Mouse (Mus musculus) hindbrain, postnatal 0 days (tissue): ENCODE measurements at regions not wholly inside any gene's neighbourhood (a gene's known extent, or its start where the extent isn't known, plus 50 kb on each side); places are given as distances from the start of the nearest gene placed in this dataset.
"Not testable (repeated sequence)": the region's sequence is repeated elsewhere in the genome, so short reads cannot be mapped to it uniquely, and the experiment has no call there.

ENCODE experiments used
- ATAC-seq: fragments of 200-750 bp; cut with Nextera tagmentation; 2 replicates; pipeline ENCODE4 v1.8.0; 2017; ENCODE audit warnings: mild to moderate bottlenecking, moderate TSS enrichment, moderate library complexity
- DNase-seq: peaks from one replicate; pipeline ENCODE4 v3.0.0-alpha.2; 2015; ENCODE audit warnings: low spot score
- H3K27ac ChIP-seq: fragments of 300-500 bp; sonication (generic); 2 replicates; pipeline ENCODE4 v1.5.1; 2014; ENCODE audit warnings: mild to moderate bottlenecking
- H3K27me3 ChIP-seq: fragments of 300-500 bp; sonication (generic); 2 replicates; pipeline ENCODE4 v1.6.1; 2014; ENCODE audit warnings: low read length, mixed read lengths; ENCODE audit not compliant: insufficient read depth
- H3K36me3 ChIP-seq: fragments of 300-500 bp; sonication (generic); 2 replicates; pipeline ENCODE4 v1.6.1; 2014; ENCODE audit warnings: low read length, mixed read lengths; ENCODE audit not compliant: insufficient read depth
- H3K4me1 ChIP-seq: fragments of 300-500 bp; sonication (generic); 2 replicates; pipeline ENCODE4 v1.6.1; 2014; ENCODE audit warnings: antibody characterized with exemption, low read length, mixed read lengths; ENCODE audit not compliant: insufficient read depth
- H3K4me2 ChIP-seq: fragments of 300-500 bp; sonication (generic); 2 replicates; pipeline ENCODE4 v1.6.1; 2014; ENCODE audit warnings: low read depth, mild to moderate bottlenecking, low read length, moderate library complexity, mixed read lengths
- H3K4me3 ChIP-seq: fragments of 300-500 bp; sonication (generic); 2 replicates; pipeline ENCODE4 v1.5.1; 2014; ENCODE audit warnings: low read length
- H3K9ac ChIP-seq: fragments of 300-500 bp; sonication (generic); replicated peaks from 2 replicates; pipeline ENCODE4 v1.6.1; 2014; ENCODE audit warnings: mild to moderate bottlenecking, low read length, moderate library complexity, mixed read lengths
- H3K9me3 ChIP-seq: fragments of 300-500 bp; sonication (generic); 2 replicates; pipeline ENCODE4 v1.6.1; 2016; ENCODE audit warnings: low read length, mixed read lengths
- CTCF ChIP-seq: IDR thresholded peaks from 2 replicates; pipeline ENCODE4 v1.5.1; 2016; ENCODE audit warnings: antibody characterized with exemption, control low read depth, low read depth
- WGBS: fragments of 180-500 bp; shearing (Covaris S2); extraction: QIAGEN DNeasy Blood & Tissue Kit; methylation state at CpG from one replicate; pipeline ENCODE4 v1.1.7; 2014; 5-methylcytosine and 5-hydroxymethylcytosine counted together

DNA sequence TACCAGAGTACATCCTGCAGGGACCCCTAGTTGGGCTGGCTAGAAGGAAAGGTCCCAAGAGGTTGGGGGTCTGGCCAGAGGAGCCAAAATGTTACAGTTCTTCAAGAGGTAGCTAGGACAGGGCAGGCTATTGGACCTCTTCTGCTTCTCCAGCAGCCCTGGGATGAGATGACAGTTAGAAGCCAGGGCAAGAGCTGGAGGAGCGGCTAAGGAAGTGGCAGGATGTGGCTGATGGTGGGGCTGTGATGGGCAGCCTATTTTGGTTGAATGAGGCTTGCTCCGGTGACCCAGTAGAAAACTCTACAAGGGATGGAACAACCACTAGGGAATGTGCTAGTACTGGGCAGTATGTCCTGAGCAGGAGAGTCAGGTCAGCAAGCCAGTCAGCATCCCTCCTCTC lies 82.8 kb downstream of the Ddx11 start:
- TF ChIP-seq CTCF, result no peak
- Histone ChIP-seq H3K27me3 (no peaks in the 10 kb centered on the region), H3K9ac (no peak overlapping the region), H3K9me3 (no peaks in the 10 kb centered on the region), H3K36me3 (no peaks in the 10 kb centered on the region), H3K4me2 (no peak overlapping the region), H3K4me1 (no peaks in the 10 kb centered on the region), H3K27ac (no peak overlapping the region), H3K4me3 (no peak overlapping the region)
- 90% methylated on average over 2 of the region's 2 CpGs for WGBS
- DNase-seq (no peak), ATAC-seq (no peak)

DNA sequence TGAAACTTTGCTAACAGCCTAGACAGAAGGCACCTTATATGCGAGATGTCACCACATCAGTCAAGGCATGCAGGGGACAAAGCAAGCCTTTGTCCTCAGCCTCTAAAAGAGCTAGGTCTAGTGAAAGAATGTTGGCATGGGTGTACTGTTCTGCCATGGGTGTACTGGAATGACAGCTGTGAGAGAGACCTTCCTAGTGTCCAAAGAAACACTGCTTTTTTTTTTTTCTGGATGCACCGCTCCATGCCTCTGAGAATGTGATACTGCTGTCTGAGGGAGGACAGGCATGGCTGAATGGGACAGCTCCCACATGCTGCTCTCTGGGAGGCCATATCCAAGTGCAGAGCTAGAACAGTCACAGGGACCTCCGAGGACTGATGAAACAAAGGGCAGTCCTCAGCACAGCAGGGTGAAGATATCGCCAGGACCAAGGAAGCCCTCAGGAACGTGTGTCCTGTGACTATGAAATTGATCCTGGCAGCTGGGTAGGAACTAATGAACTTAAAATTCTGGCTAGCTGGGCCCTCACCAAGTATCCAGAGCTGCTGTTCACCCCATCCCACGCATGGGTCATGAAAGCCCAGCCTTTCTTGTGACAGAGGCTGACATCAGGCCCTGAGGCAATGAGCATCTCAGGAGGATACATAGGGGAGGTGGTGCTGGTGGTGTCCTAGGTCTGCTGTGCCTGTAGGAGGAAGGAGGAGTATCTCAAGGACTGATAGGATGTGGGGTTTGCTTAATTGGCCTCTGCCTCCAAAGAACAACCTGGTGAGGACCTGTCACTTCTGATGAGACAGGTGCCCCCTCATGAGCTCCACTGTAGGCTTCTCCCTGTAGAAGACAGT lies 84.6 kb downstream of the Ddx11 start:
- whole genome bisulfite sequencing, result 56% methylated on average over 6 of the region's 6 CpGs

GRCm38 (mm10) chr17:66208803-66209515 lies 85.6 kb downstream of the Ddx11 start:
- H3K4me2 ChIP-seq, H3K9ac ChIP-seq, H3K36me3 ChIP-seq, H3K4me1 ChIP-seq, H3K4me3 ChIP-seq, H3K27ac ChIP-seq, H3K9me3 ChIP-seq, H3K27me3 ChIP-seq, DNase-seq: not testable (repeated sequence)
- TF ChIP-seq CTCF, result 0 out of 2 replicates have a peak, but pooled peaks have one; percentile 34
- 51% methylated on average over 3 of the region's 6 CpGs for WGBS
- ATAC-seq, result peak; percentile 89

More for the DNA sequence above, 84.6 kb downstream of the Ddx11 start:
- DNase-seq, H3K9ac ChIP-seq, H3K36me3 ChIP-seq, ATAC-seq, H3K4me2 ChIP-seq, H3K4me1 ChIP-seq, H3K27ac ChIP-seq, H3K4me3 ChIP-seq, H3K27me3 ChIP-seq, H3K9me3 ChIP-seq: not testable (repeated sequence)

DNA sequence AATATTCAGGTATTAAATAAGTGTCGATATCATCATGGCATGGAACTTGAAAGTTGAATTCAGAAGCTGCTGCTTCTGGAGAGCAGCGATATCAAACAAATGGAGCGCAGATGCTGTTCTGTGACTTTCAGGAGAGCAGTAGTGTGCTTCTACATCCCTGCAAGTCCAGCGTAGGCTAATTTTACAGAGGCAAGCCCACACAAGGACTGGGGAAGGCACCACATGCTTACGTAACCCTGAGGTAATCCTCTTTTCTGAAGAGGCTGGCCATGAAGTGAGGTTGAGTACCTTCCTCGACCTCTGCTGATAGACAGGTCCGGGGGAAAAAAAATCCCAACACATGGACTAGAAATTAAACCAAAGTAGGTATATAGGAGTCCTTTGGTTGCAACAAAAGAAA lies 88.2 kb downstream of the Ddx11 start:
- Histone ChIP-seq H3K9ac (no peak overlapping the region), H3K27ac (no peak overlapping the region), H3K36me3 (no peaks in the 10 kb centered on the region), H3K4me3 (no peak overlapping the region), H3K9me3 (no peaks in the 10 kb centered on the region), H3K4me2 (no peak overlapping the region), H3K4me1 (no peaks in the 10 kb centered on the region), H3K27me3 (no peaks in the 10 kb centered on the region)
- ATAC-seq (no peak), DNase-seq (no peak)
- no peak for TF ChIP-seq CTCF
- 90% methylated on average over 7 of the region's 7 CpGs for WGBS

DNA sequence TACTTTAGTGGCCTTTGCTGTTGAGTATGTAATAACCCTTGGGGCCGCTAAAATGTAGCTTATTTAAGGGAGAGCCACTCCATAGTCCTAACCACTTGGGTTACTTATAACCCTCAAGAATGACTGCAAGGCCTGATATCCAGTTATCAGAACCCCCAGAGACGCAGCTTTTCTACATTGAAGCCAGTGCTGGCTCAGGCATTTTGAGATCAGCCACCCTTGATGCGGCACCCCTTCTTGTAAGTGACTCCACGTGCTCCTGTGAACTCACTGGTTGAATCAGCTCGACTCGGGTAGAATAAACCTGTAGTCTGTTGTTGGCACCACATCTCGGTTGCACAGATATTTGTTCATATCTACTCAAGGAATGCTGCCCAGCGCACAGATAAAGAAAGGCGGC lies 89.3 kb downstream of the Ddx11 start:
- H3K9ac ChIP-seq, result no peak overlapping the region
- H3K36me3 ChIP-seq, result no peaks in the 10 kb centered on the region
- no peaks in the 10 kb centered on the region for H3K9me3 ChIP-seq
- no peak for DNase-seq
- no peaks in the 10 kb centered on the region for H3K27me3 ChIP-seq
- 95% methylated on average over 9 of the region's 9 CpGs for WGBS
- ATAC-seq, result no peak
- H3K4me3 ChIP-seq, result no peak overlapping the region
- no peak overlapping the region for H3K27ac ChIP-seq
- no peaks in the 10 kb centered on the region for H3K4me1 ChIP-seq
- no peak for TF ChIP-seq CTCF
- no peak overlapping the region for H3K4me2 ChIP-seq

GRCm38 (mm10) chr17:66218321-66218720 lies 95.0 kb downstream of the Ddx11 start:
- Histone ChIP-seq H3K9ac (no peak overlapping the region), H3K36me3 (no peaks in the 10 kb centered on the region), H3K27ac (no peak overlapping the region), H3K4me1 (no peaks in the 10 kb centered on the region), H3K4me3 (no peak overlapping the region), H3K27me3 (no peaks in the 10 kb centered on the region), H3K9me3 (no peaks in the 10 kb centered on the region), H3K4me2 (no peak overlapping the region)
- no peak for ATAC-seq
- DNase-seq, result no peak
- 91% methylated on average over 6 of the region's 6 CpGs for WGBS
- no peak for TF ChIP-seq CTCF
